Mouse (Mus musculus) brain, embryonic 18.5 days (tissue): ENCODE data around the gene Nudcd2.

ENCODE experiments used
- DNase-seq: peaks from one replicate; pipeline ENCODE4 v3.0.0-alpha.2; 2012; ENCODE audit warnings: low read depth, low spot score

The Nudcd2 gene

GRCm38 (mm10) chr11:40755109-40755627 is 21.7 kb downstream of the Nudcd2 start, which contains the start of gene Ccng1:
Gene Ccng1, minus strand, starts transcription at chr11:40755311.
- peak; percentile 88 for DNase-seq

GRCm38 (mm10) chr11:40755968-40756367 is 22.5 kb downstream of the Nudcd2 start:
- DNase-seq, result no peak

GRCm38 (mm10) chr11:40759896-40760295 is 26.4 kb downstream of the Nudcd2 start:
- DNase-seq, result no peak

GRCm38 (mm10) chr11:40763395-40763794 is 29.9 kb downstream of the Nudcd2 start:
- no peak for DNase-seq

- DNase-seq, result no peak
Measured at GRCm38 (mm10) chr11:40764690-40765089, 31.2 kb downstream of the Nudcd2 start.

- no peak for DNase-seq
Measured at GRCm38 (mm10) chr11:40775315-40776269, 42.1 kb downstream of the Nudcd2 start.

- DNase-seq, result no peak
Measured at GRCm38 (mm10) chr11:40781857-40782256, 48.4 kb downstream of the Nudcd2 start.

- DNase-seq, result no peak
Measured at GRCm38 (mm10) chr11:40783346-40783745, 49.9 kb downstream of the Nudcd2 start.

GRCm38 (mm10) chr11:40784326-40784725 is 50.9 kb downstream of the Nudcd2 start:
- peak; percentile 66 for DNase-seq

GRCm38 (mm10) chr11:40786900-40787299 is 53.4 kb downstream of the Nudcd2 start:
- DNase-seq, result no peak
